Mouse (Mus musculus): Measurements from ENCODE around the gene 1700093K21Rik. TPM values are rescaled to one million over a fixed set of nuclear protein-coding genes. Genes with fewer than 3 reads are reported as not detected.

Gene 1700093K21Rik
- polyA plus RNA-seq, 1 experiment from 2014 or later: not detected

Small RNAs within 50 kb of the gene (microRNA-seq; reads per million reads assigned to microRNA genes)
- not detected for gene Gm47279

Other genes with a start within 250 kb of the 1700093K21Rik start
- 31.7 and 34.3 TPM in 2 replicates for gene Usp34, start 214.3 kb downstream of the 1700093K21Rik start, polyA plus RNA-seq (2014; fragmentation: Nextera tagmentation; extraction: Ambion mirVana)
- 171 and 184 TPM in 2 replicates for gene Ahsa2, start 23.1 kb downstream of the 1700093K21Rik start, polyA plus RNA-seq (2014; fragmentation: Nextera tagmentation; extraction: Ambion mirVana)
- 65.3 and 72.5 TPM in 2 replicates for gene 0610010F05Rik, start 112.5 kb upstream of the 1700093K21Rik start, polyA plus RNA-seq (2014; fragmentation: Nextera tagmentation; extraction: Ambion mirVana)
- gene Pus10, start 144.5 kb upstream of the 1700093K21Rik start, polyA plus RNA-seq (2014; fragmentation: Nextera tagmentation; extraction: Ambion mirVana): 19.1 and 20.7 TPM in 2 replicates
- 45.0 and 49.3 TPM in 2 replicates for gene Pex13, start 144.8 kb upstream of the 1700093K21Rik start, polyA plus RNA-seq (2014; fragmentation: Nextera tagmentation; extraction: Ambion mirVana)
- 0.39 and 0.64 TPM in 2 replicates for gene Rel, start 249.8 kb upstream of the 1700093K21Rik start, polyA plus RNA-seq (2014; fragmentation: Nextera tagmentation; extraction: Ambion mirVana)